Mouse (Mus musculus) heart, adult 11 months (tissue): ENCODE measurements at regions not wholly inside any gene's neighbourhood (a gene's known extent, or its start where the extent isn't known, plus 50 kb on each side); places are given as distances from the start of the nearest gene placed in this dataset.

Experiments used
- DNase-seq: peaks from one replicate; pipeline ENCODE4 v3.0.0; 2022

DNA sequence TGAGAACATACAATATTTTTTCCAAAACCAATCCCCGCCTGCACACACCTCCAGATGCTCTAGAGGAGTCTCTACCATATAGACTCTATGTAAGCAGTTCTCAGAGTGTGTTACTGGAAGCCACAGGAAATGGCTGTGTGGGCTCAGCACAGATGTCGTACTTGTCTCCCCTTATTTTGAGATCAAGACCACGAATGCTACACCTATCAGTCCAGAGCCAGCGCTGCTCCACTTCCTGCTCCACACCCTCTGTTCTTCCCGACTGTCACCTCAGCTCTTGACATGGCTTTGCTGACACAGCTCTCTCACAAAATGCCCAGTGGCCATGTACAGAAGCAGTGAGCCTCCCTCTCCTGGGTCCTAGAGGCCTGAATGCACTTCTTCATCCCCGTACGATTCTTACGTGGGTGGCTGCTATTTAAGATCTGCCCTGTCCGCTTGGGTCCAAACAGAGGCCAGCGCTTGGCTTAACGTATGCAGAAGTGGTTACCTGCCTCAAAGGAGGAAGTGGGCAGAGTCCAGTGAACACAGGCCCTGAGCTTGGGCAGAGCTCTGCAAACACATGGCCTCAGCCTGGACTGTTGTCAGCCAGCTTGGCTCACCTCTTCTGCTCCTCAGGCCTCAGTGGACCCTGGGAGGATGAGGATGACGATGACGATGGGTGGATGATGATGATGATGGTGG lies 80.5 kb upstream of the Msx2 start:
- no peak for DNase-seq

DNA sequence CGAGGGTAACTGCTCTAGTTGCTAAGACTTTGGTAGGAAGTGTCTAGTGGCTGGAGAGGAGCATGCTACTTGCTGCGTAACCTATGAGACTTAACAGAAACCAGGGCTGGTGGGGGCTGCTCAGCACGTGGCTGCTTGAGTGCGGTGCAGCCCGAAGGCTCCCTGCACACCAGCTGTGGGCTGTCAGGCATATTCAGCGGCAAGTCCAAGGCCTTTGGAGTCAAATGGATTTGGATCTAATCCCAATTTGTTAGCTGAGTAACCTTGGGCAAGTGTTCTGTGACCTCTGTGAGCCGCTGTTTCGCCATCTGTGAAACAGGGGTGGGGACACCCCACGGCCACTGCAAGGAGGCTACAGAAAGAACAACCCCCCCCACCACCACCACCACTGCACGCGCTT lies 75.5 kb upstream of the Msx2 start:
- DNase-seq: no peak

DNA sequence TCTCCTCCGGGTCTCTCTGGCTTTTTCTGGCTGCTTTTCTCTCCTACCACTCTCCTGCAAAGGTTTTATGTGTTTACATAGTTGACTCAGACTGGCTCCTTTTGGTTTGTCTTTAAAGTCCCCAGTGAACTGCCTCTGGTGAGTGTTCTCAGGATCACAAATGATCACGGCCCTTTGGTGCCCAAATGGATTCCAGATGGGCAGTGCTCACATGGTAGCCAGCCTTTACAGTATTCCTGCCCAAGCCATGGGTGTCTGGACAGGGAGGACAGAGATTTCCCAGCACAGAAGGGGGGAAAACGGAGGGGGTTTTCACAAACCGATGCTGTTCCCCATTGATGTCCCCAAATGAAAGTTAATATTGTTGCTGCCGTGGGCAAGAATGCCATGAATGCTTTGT lies 70.4 kb upstream of the Msx2 start:
- no peak for DNase-seq

DNA sequence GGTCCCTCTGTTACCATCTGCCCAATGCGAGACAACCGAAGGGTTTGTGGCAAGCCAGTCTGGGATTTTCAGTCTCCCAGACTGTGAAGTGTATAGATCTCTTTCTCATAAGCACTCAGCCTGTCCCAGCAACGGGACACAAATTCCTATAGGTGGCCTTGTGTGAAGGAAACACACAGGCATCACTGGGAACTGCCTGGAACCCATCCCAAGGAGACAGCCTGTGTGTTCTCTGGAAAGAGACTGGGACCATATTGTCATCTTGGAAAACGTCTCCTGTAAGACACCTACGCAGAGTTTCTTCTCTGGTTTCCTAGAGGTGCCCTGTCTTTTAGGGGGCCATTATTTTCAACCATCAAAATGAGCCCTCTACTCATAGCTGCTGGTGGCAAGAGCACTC lies 66.9 kb upstream of the Msx2 start:
- DNase-seq: no peak

DNA sequence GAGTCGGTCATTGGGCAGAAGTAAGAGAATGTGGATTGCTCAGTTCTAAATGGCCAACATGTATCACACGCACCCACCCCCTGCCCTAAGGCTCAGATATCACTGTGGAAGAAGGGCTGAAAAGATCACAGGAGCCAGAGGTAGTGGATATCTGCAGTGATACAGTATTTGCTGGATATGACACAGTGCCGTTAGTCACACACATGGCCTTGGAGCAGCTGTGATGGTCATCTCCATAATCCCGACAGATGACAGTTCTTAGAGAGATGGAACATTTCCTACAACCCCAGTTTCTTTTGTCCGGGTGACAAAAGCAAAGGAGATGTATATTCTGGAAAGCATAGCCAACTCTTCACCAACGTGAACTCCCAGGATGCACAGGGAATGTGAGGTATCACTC lies 65.1 kb upstream of the Msx2 start:
- DNase-seq: no peak

DNA sequence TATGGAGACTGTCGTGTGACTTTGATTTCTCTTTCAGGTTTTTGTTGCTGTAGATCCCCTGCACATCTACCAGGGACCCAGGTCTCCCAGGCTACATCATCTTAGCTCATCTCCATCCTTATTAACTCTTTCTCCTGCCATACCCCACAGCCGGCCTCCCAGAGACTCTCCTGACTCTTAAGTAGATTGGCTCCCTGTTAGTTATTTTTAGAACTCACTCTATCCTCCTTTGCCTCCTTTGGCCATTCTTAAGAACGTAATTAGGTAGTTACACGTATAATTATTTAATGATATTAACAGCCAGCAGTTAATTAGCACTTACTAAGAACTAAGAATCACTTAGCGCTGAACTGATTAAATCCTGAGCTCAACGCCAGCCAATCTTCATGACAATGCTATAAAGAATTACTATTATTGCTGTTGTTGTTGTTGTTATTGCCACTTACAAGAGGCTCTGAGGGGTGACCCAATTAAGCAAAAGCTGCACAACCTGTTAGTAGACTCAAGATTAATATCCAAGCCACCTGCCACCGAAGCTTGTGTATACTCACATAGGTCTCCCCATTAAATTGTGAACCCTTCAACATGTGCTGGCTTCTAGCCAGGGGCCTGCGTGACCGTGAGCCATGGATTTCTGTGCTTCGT lies 63.0 kb upstream of the Msx2 start:
- DNase-seq: no peak

DNA sequence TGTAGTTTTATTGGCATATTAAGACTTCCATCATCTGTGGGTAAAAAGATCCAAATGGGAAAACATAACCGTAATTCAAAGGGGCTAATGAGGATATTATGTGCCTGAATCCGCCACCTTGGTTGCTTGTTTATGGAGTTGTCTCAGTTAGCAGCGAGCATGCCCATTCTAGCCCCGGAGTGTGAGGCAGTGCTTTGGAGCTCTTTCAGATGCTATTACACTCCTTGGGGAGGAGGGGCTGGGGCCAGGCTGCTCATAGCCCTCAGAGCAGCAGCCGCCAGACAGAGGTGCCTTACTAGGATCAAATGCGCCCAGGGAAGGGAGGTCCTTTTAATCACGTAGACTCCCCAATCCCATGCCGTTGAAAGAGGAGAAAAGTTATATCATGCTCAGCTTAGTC lies 60.9 kb upstream of the Msx2 start:
- no peak for DNase-seq

DNA sequence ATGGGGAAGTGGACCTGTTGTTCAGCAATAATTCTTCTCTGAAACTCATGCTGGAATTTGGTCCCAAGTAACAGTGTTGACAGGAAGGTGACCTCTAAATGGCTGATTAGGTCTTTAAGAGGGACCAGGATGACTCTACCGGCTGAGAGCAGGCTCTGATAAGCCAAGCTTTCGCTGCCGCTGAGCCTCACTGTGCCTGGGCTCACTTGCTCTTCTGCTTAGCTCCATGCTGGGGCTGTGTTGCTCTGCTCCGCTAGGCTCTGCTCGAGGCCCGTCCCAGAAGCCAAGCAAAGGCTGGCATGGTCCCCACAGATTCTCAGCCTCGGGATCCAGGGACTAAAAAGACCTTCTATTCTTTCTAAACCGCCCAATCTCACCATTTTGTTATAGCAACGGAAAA lies 54.0 kb upstream of the Msx2 start:
- DNase-seq: no peak

DNA sequence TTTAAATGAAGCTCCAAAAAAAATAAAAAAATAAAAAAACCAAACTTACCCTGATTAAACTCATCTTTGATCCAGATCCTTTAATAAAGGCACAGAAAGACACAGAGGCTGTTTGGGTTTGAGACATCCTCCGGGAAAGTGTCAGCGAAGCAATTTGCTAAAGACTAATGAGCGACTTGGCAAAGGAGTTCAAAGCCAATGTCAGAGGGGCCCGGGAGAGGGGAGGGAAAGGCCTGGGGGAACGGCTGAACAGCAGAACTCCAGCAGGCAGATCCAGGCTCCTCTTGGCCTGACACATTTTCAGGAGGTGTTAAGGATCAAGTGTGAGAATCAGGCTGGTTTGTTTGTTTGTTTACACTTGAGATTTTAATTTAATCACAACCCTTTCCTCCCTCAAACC lies 49.9 kb upstream of the Msx2 start:
- no peak for DNase-seq
